Mouse (Mus musculus): ENCODE measurements around the gene Mettl17. TPM values are rescaled to one million over a fixed set of nuclear protein-coding genes. Genes with fewer than 3 reads are reported as not detected.
"Not testable (repeated sequence)": the region's sequence is repeated elsewhere in the genome, so short reads cannot be mapped to it uniquely, and the experiment has no call there.

The Mettl17 gene
- polyA plus RNA-seq, 1 experiment from 2014 or later, result 86.0 TPM

- H3K27me3 ChIP-seq, result peaks cover 6% of the 10 kb centered on the region; the same call in 1 of the 2 replicates
- ATAC-seq (ENCODE audit: low FRiP score), result no peak
- no peak overlapping the region for H3K4me2 ChIP-seq
- H3K27ac ChIP-seq, result no peak overlapping the region
- H3K4me3 ChIP-seq, result no peak overlapping the region
- H3K4me1 ChIP-seq (replicated peaks), result peaks cover 13% of the 10 kb centered on the region
- H3K36me3 ChIP-seq, result no peaks in the 10 kb centered on the region
- 90% methylated on average over 4 of the region's 4 CpGs for WGBS
- no peak overlapping the region for H3K9ac ChIP-seq
- H3K9me3 ChIP-seq, result no peaks in the 10 kb centered on the region
Measured at GRCm38 (mm10) chr14:51918966-51919365, 34.3 kb downstream of the Mettl17 start.

- peak; percentile 70; the same call in 1 of the 2 replicates for ATAC-seq (ENCODE audit: low FRiP score)
- Histone ChIP-seq H3K27ac (peak overlapping the region; percentile 4; the same call in 1 of the 2 replicates), H3K4me1 (replicated peaks) (peaks cover 6% of the 10 kb centered on the region; the same call in 1 of the 2 replicates)
Measured at GRCm38 (mm10) chr14:51921759-51922570, 37.3 kb downstream of the Mettl17 start.

GRCm38 (mm10) chr14:51922571-51922865, 37.9 kb downstream of the Mettl17 start, which contains the start of gene Rnase13:
Rnase13 (minus strand) TSS chr14:51922773.
- no peaks in the 10 kb centered on the region for H3K9me3 ChIP-seq
- no peak within 1 kb of the TSS for H3K9ac ChIP-seq
- H3K36me3 ChIP-seq, result no peaks in the 10 kb centered on the region
- H3K27me3 ChIP-seq, result no peaks in the 10 kb centered on the region
- H3K4me3 ChIP-seq, result no peak within 1 kb of the TSS
- WGBS, result 90% methylated on average over 7 of the region's 7 CpGs
- no peak within 1 kb of the TSS for H3K4me2 ChIP-seq
- peaks cover 6% of the 10 kb centered on the region; the same call in 1 of the 2 replicates for H3K4me1 ChIP-seq (replicated peaks)
- no peak for ATAC-seq (ENCODE audit: low FRiP score)
- peak within 1 kb of the TSS; percentile 4; the same call in 1 of the 2 replicates for H3K27ac ChIP-seq

More at GRCm38 (mm10) chr14:51921759-51922570, 37.3 kb downstream of the Mettl17 start:
- H3K9me3 ChIP-seq, result no peaks in the 10 kb centered on the region
- no peaks in the 10 kb centered on the region for H3K27me3 ChIP-seq
- WGBS, result 77% methylated on average over 16 of the region's 16 CpGs
- no peaks in the 10 kb centered on the region for H3K36me3 ChIP-seq
- no peak overlapping the region for H3K4me3 ChIP-seq
- no peak overlapping the region for H3K9ac ChIP-seq
- no peak overlapping the region for H3K4me2 ChIP-seq

- H3K27me3 ChIP-seq, result no peaks in the 10 kb centered on the region
- H3K27ac ChIP-seq, result no peak overlapping the region
- no peaks in the 10 kb centered on the region for H3K9me3 ChIP-seq
- H3K36me3 ChIP-seq, result no peaks in the 10 kb centered on the region
- H3K9ac ChIP-seq, result no peak overlapping the region
- H3K4me1 ChIP-seq (replicated peaks), result peaks cover 6% of the 10 kb centered on the region; the same call in 1 of the 2 replicates
- 86% methylated on average over 2 of the region's 2 CpGs for WGBS
- no peak for ATAC-seq (ENCODE audit: low FRiP score)
- no peak overlapping the region for H3K4me3 ChIP-seq
- no peak overlapping the region for H3K4me2 ChIP-seq
Measured at GRCm38 (mm10) chr14:51922910-51923309, 38.3 kb downstream of the Mettl17 start.

- Histone ChIP-seq H3K9me3 (no peaks in the 10 kb centered on the region), H3K4me3 (no peak overlapping the region), H3K9ac (no peak overlapping the region), H3K27me3 (no peaks in the 10 kb centered on the region), H3K36me3 (no peaks in the 10 kb centered on the region), H3K27ac (no peak overlapping the region), H3K4me2 (no peak overlapping the region), H3K4me1 (replicated peaks) (peaks cover 6% of the 10 kb centered on the region; the same call in 1 of the 2 replicates)
- ATAC-seq (ENCODE audit: low FRiP score), result no peak
- WGBS, result 87% methylated on average over 4 of the region's 4 CpGs
Measured at GRCm38 (mm10) chr14:51923492-51923891, 38.9 kb downstream of the Mettl17 start.

GRCm38 (mm10) chr14:51926930-51927329, 42.3 kb downstream of the Mettl17 start:
- H3K27me3 ChIP-seq; ATAC-seq (ENCODE audit: low FRiP score); H3K4me3 ChIP-seq; H3K27ac ChIP-seq; H3K4me2 ChIP-seq; H3K9ac ChIP-seq; H3K9me3 ChIP-seq; H3K36me3 ChIP-seq; H3K4me1 ChIP-seq (replicated peaks): not testable (repeated sequence)
- 95% methylated on average over 11 of the region's 11 CpGs for WGBS

GRCm38 (mm10) chr14:51929309-51929943, 44.8 kb downstream of the Mettl17 start:
- Histone ChIP-seq H3K9me3 (no peaks in the 10 kb centered on the region), H3K27me3 (no peaks in the 10 kb centered on the region), H3K9ac (no peak overlapping the region), H3K36me3 (no peaks in the 10 kb centered on the region), H3K4me2 (no peak overlapping the region), H3K4me3 (no peak overlapping the region), H3K4me1 (replicated peaks) (peaks cover 5% of the 10 kb centered on the region; the same call in 1 of the 2 replicates), H3K27ac (no peak overlapping the region)
- 86% methylated on average over 8 of the region's 8 CpGs for WGBS
- ATAC-seq (ENCODE audit: low FRiP score), result no peak

- H3K27ac ChIP-seq, result no peak overlapping the region
Measured at GRCm38 (mm10) chr14:51929968-51930367, 45.3 kb downstream of the Mettl17 start.

GRCm38 (mm10) chr14:51930824-51931223, 46.2 kb downstream of the Mettl17 start:
- Histone ChIP-seq H3K27ac (0 out of 2 replicates have a peak overlapping the region, but pooled peaks have one; percentile 30), H3K4me1 (replicated peaks) (peaks cover 5% of the 10 kb centered on the region; the same call in 1 of the 2 replicates), H3K36me3 (no peaks in the 10 kb centered on the region), H3K4me3 (no peak overlapping the region), H3K27me3 (no peaks in the 10 kb centered on the region), H3K4me2 (no peak overlapping the region), H3K9ac (no peak overlapping the region), H3K9me3 (no peaks in the 10 kb centered on the region)
- WGBS, result 35% methylated on average over 5 of the region's 5 CpGs
- peak; percentile 82 for ATAC-seq (ENCODE audit: low FRiP score)

More at GRCm38 (mm10) chr14:51929968-51930367, 45.3 kb downstream of the Mettl17 start:
- WGBS, result 80% methylated on average over 9 of the region's 9 CpGs
- no peak overlapping the region for H3K9ac ChIP-seq
- no peak overlapping the region for H3K4me2 ChIP-seq
- H3K4me1 ChIP-seq (replicated peaks), result peaks cover 5% of the 10 kb centered on the region; the same call in 1 of the 2 replicates
- H3K36me3 ChIP-seq, result no peaks in the 10 kb centered on the region
- H3K9me3 ChIP-seq, result no peaks in the 10 kb centered on the region
- no peak for ATAC-seq (ENCODE audit: low FRiP score)
- no peaks in the 10 kb centered on the region for H3K27me3 ChIP-seq
- no peak overlapping the region for H3K4me3 ChIP-seq

GRCm38 (mm10) chr14:51932092-51933020, 47.7 kb downstream of the Mettl17 start:
- no peak overlapping the region for H3K27ac ChIP-seq
- ATAC-seq (ENCODE audit: low FRiP score), result no peak
- no peaks in the 10 kb centered on the region for H3K27me3 ChIP-seq
- no peaks in the 10 kb centered on the region for H3K9me3 ChIP-seq
- H3K36me3 ChIP-seq, result no peaks in the 10 kb centered on the region
- no peak overlapping the region for H3K4me3 ChIP-seq
- H3K9ac ChIP-seq, result no peak overlapping the region
- H3K4me1 ChIP-seq (replicated peaks), result peaks cover 5% of the 10 kb centered on the region; the same call in 1 of the 2 replicates
- 85% methylated on average over 10 of the region's 10 CpGs for WGBS
- H3K4me2 ChIP-seq, result no peak overlapping the region

- H3K4me2 ChIP-seq, result no peak overlapping the region
- H3K27ac ChIP-seq, result no peak overlapping the region
- ATAC-seq (ENCODE audit: low FRiP score), result no peak
- no peaks in the 10 kb centered on the region; the same call in 1 of the 2 replicates for H3K4me1 ChIP-seq (replicated peaks)
- 88% methylated on average over 9 of the region's 9 CpGs for WGBS
- H3K4me3 ChIP-seq, result no peak overlapping the region
- no peaks in the 10 kb centered on the region for H3K27me3 ChIP-seq
- no peaks in the 10 kb centered on the region for H3K36me3 ChIP-seq
- H3K9ac ChIP-seq, result no peak overlapping the region
- no peaks in the 10 kb centered on the region for H3K9me3 ChIP-seq
Measured at GRCm38 (mm10) chr14:51939005-51939404, 54.4 kb downstream of the Mettl17 start.

All from hindbrain, embryonic 13.5 days (tissue).